Mouse (Mus musculus): Measurements from ENCODE around the gene Rassf2.

GRCm38 (mm10) chr2:132027366-132027765 is 2.7 kb downstream of the Rassf2 start:
- TF ChIP-seq CTCF (IDR thresholded peaks at IDR 0.05; ENCODE audit: low read depth) (no peak), EP300 (IDR thresholded peaks at IDR 0.05; ENCODE audit: low read depth) (no peak)
